Mouse (Mus musculus): ENCODE data around the gene Pdgfb.

The Pdgfb gene

DNA sequence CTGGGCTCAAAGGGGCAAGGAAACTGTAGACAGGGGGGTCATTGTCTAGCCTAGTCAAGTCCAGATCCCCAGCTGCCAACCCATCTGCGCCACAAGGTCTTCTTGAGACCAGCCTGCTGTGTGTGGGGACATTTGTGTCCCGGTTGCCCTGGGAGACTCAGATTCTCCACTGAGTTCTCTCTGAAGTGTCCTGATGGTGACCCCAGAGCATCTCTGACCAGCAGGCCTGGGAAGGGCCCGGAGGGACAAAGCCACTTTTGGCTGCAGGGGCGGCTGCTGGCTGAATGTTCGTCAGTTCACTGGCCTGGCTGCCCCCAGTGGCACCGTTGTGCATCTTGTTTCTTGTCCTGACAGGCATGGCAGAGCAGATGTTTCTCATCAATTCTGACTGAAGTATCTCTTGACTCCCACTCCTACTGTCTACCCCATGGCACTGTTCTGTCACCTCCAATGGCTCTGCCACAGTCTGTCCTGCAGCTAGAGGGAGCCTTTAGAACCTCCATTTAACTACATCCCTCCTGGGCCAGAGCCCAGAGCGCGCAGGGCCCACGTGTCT is 53.3 kb downstream of the Pdgfb start:
- no peak for DNase-seq (ENCODE audit: extremely low read depth, low read depth, low spot score)

DNA sequence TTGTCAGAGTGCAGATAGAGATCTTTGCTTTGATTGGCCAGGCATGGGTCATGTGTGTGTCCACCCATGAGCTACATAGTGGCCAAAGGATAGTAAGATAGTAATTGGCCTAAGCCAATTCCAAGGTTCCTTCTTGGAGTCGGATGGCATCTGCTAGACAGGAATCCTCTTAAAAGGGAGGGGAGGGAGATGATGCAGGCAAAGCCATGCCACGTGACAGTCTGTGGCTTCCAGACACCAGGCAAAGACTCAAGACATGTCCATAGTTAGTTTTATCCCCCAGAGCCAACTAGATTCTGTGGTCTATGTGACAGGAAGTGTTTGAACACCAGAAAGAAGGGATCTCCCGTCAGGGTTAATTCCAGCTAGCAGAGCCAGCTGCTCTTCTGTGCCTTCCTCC is 56.4 kb downstream of the Pdgfb start:
- DNase-seq (ENCODE audit: extremely low read depth, low read depth, low spot score), result no peak

DNA sequence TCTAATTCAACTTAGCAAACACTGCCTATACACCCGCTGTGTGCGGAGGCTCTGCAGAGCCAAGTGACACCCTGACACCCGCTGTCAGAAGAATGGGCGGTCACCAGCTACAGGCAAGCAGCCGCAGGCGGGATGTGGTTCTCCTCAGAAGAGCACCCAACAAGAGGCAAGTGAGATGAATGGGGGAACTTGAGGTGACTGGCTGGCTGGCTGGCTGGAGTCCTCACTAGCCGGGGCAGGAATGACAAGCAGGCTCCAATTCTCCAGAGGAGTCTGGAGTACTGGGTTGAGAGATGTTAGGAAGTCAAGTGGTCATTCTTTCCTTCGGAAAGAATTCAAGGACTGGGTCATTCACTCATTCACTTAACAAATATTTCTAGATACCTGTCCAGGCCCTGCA is 58.2 kb downstream of the Pdgfb start:
- no peak for DNase-seq (ENCODE audit: extremely low read depth, low read depth, low spot score)

DNA sequence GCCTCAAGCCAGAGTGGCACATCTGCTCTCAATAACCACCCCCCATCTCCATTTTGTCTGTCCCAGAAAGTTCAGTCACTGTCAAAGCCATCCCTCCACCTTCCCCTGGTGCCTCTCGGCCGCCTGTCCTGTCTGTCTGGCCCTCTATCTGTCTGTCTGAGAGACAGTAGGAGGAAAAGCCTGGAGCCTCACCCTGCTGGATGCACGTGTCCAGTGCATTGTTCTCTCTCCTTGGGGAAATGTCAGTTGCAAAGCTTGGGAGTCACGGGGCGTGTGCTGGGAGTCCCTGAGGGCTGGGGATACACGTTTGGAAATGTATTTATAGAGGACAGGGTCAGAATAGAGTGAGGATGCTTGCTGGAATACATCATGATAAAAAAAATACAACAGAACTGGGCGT is 61.3 kb downstream of the Pdgfb start:
- no peak for DNase-seq (ENCODE audit: extremely low read depth, low read depth, low spot score)

DNA sequence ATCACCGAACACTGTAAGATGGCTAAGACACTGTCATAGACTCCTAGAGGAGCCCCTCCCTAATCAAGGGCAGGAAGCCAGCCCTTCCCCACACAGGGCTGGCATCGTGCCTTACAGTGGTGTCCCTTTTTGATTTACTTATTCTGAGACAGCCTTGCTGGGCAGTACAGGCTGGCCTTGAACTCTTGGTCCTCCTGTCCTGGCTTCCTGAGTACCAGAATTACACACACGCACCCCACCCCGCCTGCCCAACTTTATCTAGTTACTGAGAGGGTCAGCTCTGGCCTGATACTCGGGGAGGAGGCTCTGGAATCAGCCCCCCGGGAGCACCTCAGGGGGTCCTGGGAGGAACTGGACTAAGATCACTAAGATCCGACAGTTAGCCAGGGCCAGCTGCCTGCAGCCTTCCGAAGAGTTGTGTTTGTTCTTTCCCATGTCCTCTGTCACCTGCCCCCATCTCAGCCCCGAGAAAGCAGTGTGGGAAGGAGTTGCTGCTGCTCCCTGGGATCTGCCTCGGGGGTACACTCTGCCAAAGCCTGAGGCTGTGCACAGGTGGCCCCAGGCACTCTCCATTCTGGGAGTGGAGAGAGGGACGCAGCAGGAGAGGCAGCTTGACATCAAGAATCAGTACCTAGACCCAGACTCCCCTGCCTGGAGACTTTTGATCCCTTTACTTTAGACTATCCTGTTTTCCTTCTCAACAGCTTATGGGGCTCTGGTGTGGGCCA is 62.1 kb downstream of the Pdgfb start:
- no peak for DNase-seq (ENCODE audit: extremely low read depth, low read depth, low spot score)

DNA sequence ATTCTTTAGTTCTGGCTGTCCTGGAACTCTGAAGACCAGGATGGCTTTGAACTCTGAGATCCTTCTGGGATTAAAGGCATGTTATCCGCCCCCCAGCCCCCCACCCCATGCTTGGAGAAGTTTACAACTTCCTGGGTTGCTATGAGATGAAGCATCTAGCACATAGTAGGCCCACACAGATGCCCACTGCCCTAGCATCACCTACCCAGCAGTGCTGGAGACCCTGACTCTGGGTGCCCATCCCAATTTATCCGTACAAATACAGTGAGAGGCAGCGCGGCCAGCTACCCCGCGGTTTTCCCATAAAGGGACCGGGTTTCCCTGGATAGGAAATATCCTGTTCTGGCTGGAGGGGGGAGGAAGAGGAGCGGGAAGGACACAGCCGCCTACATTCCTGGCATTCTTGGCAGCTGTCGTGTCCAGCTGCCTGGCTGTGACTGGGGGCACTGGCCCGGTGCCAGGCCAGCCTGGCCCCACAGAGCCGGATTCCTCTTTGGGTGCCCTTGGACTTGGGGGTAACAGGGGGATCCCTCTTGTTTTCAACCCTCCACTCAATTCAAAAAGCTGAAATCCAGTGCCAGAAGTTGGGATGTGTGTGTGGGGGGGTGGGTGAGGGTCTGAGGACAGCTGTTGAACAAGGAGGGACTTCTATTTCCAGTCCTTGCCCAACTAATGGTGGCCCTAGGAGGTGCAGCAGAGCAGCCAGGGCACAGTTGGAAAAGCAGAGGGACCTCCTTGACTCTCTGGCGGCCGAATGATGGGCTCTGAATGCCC is 62.9 kb downstream of the Pdgfb start:
- no peak for DNase-seq (ENCODE audit: extremely low read depth, low read depth, low spot score)

DNA sequence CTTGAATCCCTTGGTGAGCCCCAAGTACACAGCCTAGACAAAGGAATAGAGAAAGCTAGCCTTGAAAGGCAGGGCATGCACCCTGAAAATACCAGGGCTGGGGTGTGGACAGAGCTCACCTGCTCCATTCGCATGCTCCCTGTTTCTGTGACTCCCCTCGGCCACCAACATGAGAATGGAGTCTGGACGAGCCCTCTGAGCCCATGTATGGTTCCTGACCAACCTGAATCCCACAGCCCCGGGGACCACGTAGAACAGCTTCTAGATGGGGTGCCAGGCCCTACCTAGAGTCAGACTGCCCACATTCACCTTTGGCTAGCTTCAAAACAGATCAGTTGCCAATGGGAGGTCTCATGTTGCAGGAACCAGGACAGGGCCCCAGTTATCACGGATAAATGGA is 63.6 kb downstream of the Pdgfb start:
- no peak for DNase-seq (ENCODE audit: extremely low read depth, low read depth, low spot score)

DNA sequence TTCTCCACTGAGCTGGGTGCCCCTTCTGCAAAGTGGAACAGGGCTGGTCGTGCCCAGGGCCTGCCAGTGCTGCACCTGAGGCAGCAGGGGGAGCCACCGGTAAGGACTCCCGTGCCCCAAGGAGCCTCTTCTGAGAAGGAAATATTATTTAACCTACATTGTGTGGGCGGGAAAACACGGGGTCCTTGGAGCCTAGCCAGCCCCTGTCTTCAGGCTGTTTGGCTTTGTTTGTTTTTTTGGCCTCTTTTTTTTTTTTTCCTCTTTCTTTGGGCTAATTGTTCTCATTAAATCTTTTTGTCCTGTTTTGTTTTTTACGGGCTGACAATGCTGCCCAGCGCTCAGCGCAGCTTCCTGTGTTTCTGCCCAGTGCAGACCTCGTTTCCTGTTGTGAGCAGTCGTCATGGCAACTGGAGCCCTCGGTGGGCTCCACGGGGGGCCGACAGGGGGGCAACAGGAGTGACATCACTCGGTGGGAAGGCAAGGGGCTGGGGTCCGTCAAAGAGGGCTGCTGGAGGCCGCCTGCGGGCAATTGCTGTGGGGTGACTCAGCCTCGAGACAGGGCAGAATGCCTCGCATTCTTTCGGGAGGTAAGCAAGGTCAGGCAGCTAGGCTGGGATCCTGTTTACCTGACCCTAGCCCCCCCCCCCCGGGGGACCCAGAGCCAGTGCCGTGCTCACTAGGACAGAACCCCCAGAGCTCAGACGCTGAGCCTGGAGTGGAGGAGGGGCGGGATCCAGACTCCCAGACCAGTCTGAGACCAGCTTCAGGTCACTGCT is 64.3 kb downstream of the Pdgfb start:
- DNase-seq (ENCODE audit: extremely low read depth, low read depth, low spot score), result no peak

DNA sequence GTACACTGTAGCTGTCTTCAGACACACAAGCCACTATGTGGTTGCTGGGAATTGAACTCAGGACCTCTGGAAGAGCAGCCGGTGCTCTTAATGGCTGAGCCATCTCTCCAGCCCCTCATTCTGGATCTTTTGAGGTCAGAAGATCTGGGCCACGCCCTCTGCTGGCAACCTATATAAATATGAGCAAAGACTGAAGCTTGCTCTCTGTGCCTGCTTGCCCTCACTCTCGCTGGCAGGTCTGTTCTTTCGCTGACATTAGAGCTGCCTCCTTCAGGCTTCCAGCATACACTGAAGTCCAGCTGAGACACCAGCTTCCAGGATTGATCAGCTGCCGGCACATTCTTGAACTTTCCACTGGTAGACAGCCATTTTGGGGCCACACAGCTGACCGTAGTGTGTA is 67.1 kb downstream of the Pdgfb start:
- DNase-seq (ENCODE audit: extremely low read depth, low read depth, low spot score), result no peak

DNA sequence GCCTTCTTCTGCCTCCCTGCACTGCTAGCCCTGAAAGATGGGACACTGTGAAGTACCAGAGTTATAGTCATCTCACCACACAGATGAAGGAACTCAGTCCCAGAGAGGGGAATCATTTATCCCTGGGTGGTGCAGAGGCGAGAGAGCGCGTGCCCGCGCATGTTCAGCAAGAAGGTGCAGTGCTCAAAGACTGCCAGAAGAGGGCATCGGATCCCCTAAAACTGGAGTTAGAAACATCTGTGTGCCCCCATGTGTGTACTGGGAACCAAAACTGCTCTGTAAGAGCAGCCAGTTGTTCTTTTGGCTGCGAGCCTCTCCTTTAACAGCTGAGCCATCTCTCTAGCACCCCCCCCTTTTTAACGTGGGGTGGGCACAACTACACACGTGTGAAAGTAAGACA is 68.0 kb downstream of the Pdgfb start:
- no peak for DNase-seq (ENCODE audit: extremely low read depth, low read depth, low spot score)

DNA sequence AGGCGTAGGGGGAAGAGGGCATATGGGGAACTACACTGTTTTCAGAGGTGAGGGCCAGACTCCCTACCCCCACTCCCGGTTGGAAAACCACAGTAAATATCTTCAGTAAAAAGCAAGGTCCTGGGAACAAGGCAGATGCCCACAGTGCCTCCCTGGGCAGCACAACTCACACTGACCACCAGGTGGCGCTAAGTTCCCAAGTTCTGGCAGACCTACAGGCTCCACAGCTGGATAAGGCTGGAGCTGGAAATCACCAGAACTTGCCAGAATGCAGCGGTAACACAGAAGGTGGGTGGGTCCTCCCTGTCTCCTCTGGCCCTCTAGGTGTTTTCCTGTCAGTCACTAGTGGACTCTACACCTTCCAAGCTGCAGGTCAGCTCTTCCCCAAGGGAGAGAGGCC is 68.8 kb downstream of the Pdgfb start:
- no peak for DNase-seq (ENCODE audit: extremely low read depth, low read depth, low spot score)

All from fat pad, adult 2 months (tissue).